ENCODE assay signal across 28 mouse cellular contexts in genomic region chr6:77098540-77098939, GRCm38 (mm10).
"Had no signal": no experiment of that assay in that cellular context is flagged by ENCODE, and none has a peak within 500 bp of the region (broad histone marks: within the 10 kb centered on the region; RNA-seq: fewer than 3 reads in every experiment).

No protein-coding gene starts in this region.

- H3K27me3 ChIP-seq: embryonic facial prominence, embryonic 12.5 days; embryonic facial prominence, embryonic 13.5 days; embryonic facial prominence, embryonic 15.5 days; forebrain, embryonic 12.5 days; forebrain, embryonic 13.5 days; forebrain, embryonic 15.5 days had no signal

- ATAC-seq: forebrain, embryonic 13.5 days; forebrain, embryonic 14.5 days; forebrain, embryonic 15.5 days; forebrain, embryonic 16.5 days; forebrain, postnatal 0 days had no signal

- DNase-seq: cerebellum, adult 2 months; cerebellum, adult 8-10 months; cerebellum, adult 9-10 months; cerebellum, adult 9-11 months; cerebellum, postnatal 10 days; cerebellum, postnatal 14 days; cerebellum, postnatal 25 days; cerebellum, postnatal 36 days; embryo, embryonic 11 days; forebrain, postnatal 0 days; gastrocnemius, adult 2 months; gastrocnemius, postnatal 10 days; gastrocnemius, postnatal 14 days; gastrocnemius, postnatal 25 days; gastrocnemius, postnatal 36 days; heart, adult 18-20 months; heart, adult 2 months had no signal

- H3K27ac ChIP-seq: embryonic facial prominence, embryonic 10.5 days; embryonic facial prominence, embryonic 12.5 days; embryonic facial prominence, embryonic 13.5 days; embryonic facial prominence, embryonic 15.5 days; forebrain, embryonic 10.5 days; forebrain, embryonic 12.5 days; forebrain, embryonic 13.5 days; forebrain, embryonic 15.5 days; gastrocnemius, adult 2 months; heart, adult 2 months had no signal

- H3K9me3 ChIP-seq: embryonic facial prominence, embryonic 10.5 days; embryonic facial prominence, embryonic 12.5 days; embryonic facial prominence, embryonic 13.5 days; embryonic facial prominence, embryonic 15.5 days; forebrain, embryonic 10.5 days; forebrain, embryonic 12.5 days; forebrain, embryonic 13.5 days; forebrain, embryonic 15.5 days had no signal

- H3K4me2 ChIP-seq: embryonic facial prominence, embryonic 12.5 days; embryonic facial prominence, embryonic 13.5 days; embryonic facial prominence, embryonic 15.5 days; forebrain, embryonic 12.5 days; forebrain, embryonic 13.5 days; forebrain, embryonic 15.5 days had no signal

- H3K9ac ChIP-seq: embryonic facial prominence, embryonic 12.5 days; embryonic facial prominence, embryonic 13.5 days; embryonic facial prominence, embryonic 15.5 days; forebrain, embryonic 12.5 days; forebrain, embryonic 13.5 days; forebrain, embryonic 15.5 days; forebrain, postnatal 0 days had no signal

- H3K4me1 ChIP-seq: embryonic facial prominence, embryonic 12.5 days; embryonic facial prominence, embryonic 13.5 days; embryonic facial prominence, embryonic 15.5 days; forebrain, embryonic 15.5 days had no signal

- H3K36me3 ChIP-seq: embryonic facial prominence, embryonic 10.5 days; embryonic facial prominence, embryonic 12.5 days; embryonic facial prominence, embryonic 13.5 days; embryonic facial prominence, embryonic 15.5 days; forebrain, embryonic 10.5 days; forebrain, embryonic 12.5 days; forebrain, embryonic 15.5 days had no signal

- H3K4me3 ChIP-seq: embryonic facial prominence, embryonic 10.5 days; embryonic facial prominence, embryonic 12.5 days; embryonic facial prominence, embryonic 13.5 days; embryonic facial prominence, embryonic 15.5 days; erythroblast, embryonic 14.5 days; forebrain, embryonic 10.5 days; forebrain, embryonic 12.5 days; forebrain, embryonic 13.5 days; forebrain, embryonic 15.5 days; gastrocnemius, adult 2 months; heart, adult 2 months had no signal
